Mouse (Mus musculus) ES-Bruce4 (cell line): ENCODE measurements around the gene Olfr411. TPM values are rescaled to one million over a fixed set of nuclear protein-coding genes. Genes with fewer than 3 reads are reported as not detected.

ENCODE experiments used
- H3K27ac ChIP-seq: 2 replicates; pipeline ENCODE4 v1.5.1; 2012; ENCODE audit warnings: low read length, inconsistent platforms; ENCODE audit not compliant: insufficient read depth
- H3K27me3 ChIP-seq: 2 replicates; pipeline ENCODE4 v1.6.1; 2012; ENCODE audit warnings: mild to moderate bottlenecking, low read length, inconsistent platforms; ENCODE audit not compliant: control insufficient read depth, poor library complexity, insufficient read depth, severe bottlenecking
- H3K36me3 ChIP-seq: 2 replicates; pipeline ENCODE4 v1.6.1; 2012; ENCODE audit warnings: inconsistent platforms, mild to moderate bottlenecking, low read length, moderate library complexity; ENCODE audit not compliant: control insufficient read depth, poor library complexity, insufficient read depth, severe bottlenecking
- H3K4me1 ChIP-seq: one replicate; pipeline ENCODE4 v1.8.1; 2011; ENCODE audit warnings: low read length; ENCODE audit not compliant: control insufficient read depth, insufficient read depth
- H3K4me3 ChIP-seq: 2 replicates; pipeline ENCODE4 v1.5.1; 2011; ENCODE audit warnings: low read depth, mild to moderate bottlenecking, low read length
- H3K9ac ChIP-seq: 2 replicates; pipeline ENCODE4 v1.6.1; 2012; ENCODE audit warnings: low read depth, mild to moderate bottlenecking, inconsistent platforms; ENCODE audit not compliant: poor library complexity, severe bottlenecking
- H3K9me3 ChIP-seq: replicated peaks from 2 replicates; pipeline ENCODE4 v1.6.1; 2012; ENCODE audit warnings: mild to moderate bottlenecking, low read length, inconsistent platforms; ENCODE audit not compliant: control insufficient read depth, poor library complexity, insufficient read depth, severe bottlenecking
- CTCF ChIP-seq: IDR thresholded peaks from one replicate; pipeline ENCODE4 v1.8.1; 2011; ENCODE audit warnings: low read depth, low read length
- EP300 ChIP-seq: IDR thresholded peaks from 2 replicates; pipeline ENCODE4 v1.6.1; 2011; ENCODE audit warnings: low read depth, low read length; ENCODE audit not compliant: insufficient read depth
- POLR2A ChIP-seq: IDR thresholded peaks from one replicate; pipeline ENCODE4 v1.8.1; 2011; ENCODE audit warnings: low read length; ENCODE audit not compliant: insufficient read depth
- polyA plus RNA-seq: library from polyadenylated mRNA; stranded (reverse); fragments of >200 nt; gene quantifications from 2 replicates; pipeline ENCODE4 v1.2.4, GENCODE M21; 2011; ENCODE audit warnings: low read depth; ENCODE audit not compliant: missing spikeins, insufficient read depth, insufficient read length

Olfr411 gene
- not detected in 2 replicates for polyA plus RNA-seq

DNA sequence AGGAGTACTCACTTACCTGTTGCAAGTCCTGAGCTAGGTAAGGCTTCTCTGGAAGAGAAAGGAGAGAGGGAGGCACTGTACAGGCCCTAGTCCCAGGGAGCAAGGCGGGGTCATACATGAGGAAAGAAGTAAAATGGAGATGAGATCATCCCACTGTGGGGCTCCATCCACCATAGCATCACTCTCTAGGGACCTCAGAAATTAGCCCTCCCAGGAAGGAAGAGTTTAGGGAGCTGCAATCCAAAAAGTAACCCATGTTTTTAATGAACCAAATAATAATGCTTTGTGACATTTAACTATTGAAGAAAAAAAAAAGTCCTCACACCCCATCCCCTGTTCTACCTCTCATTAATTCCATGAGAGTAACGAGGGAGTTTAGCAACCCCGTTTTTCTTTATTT lies at the start of gene Olfr411:
Gene Olfr411, minus strand, starts transcription at position 101 of the 400 bp plus-strand sequence.
- H3K36me3 ChIP-seq, result no peaks in the 10 kb centered on the region
- no peak within 1 kb of the TSS for H3K4me3 ChIP-seq
- H3K27me3 ChIP-seq, result no peaks in the 10 kb centered on the region; the same call in 1 of the 2 replicates
- H3K4me1 ChIP-seq, result no peaks in the 10 kb centered on the region
- no peak within 1 kb of the TSS for H3K27ac ChIP-seq
- no peak within 1 kb of the TSS for H3K9ac ChIP-seq
- TF ChIP-seq CTCF (no peak), POLR2A (no peak), EP300 (no peak)
- H3K9me3 ChIP-seq, result no peaks in the 10 kb centered on the region

DNA sequence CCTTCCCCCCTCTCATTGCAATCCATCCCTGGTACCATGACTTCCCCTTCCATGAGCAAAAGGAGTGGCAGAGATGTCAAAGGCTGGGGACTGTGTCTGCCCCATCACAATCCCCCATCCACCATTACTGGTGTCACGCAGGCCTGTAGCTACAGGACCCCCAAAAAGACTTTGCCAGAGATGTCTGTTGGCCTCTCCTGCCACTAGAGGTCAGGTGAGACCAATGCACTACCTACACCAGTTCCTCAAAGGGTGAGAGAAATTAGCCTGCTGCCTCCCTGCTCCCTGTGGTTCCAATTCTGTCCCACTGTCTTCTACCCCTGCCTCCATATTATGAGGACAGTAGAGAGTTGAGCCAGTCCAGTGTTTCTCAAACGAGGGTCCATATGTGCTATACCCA lies 49.7 kb upstream of the Olfr411 start:
- H3K27me3 ChIP-seq, result no peaks in the 10 kb centered on the region
- H3K4me1 ChIP-seq, result no peaks in the 10 kb centered on the region
- H3K36me3 ChIP-seq, result no peaks in the 10 kb centered on the region
- H3K27ac ChIP-seq, result no peak overlapping the region
- TF ChIP-seq CTCF (peak; percentile 40), POLR2A (no peak)
- no peak overlapping the region for H3K9ac ChIP-seq
- no peaks in the 10 kb centered on the region for H3K9me3 ChIP-seq
- no peak overlapping the region for H3K4me3 ChIP-seq

DNA sequence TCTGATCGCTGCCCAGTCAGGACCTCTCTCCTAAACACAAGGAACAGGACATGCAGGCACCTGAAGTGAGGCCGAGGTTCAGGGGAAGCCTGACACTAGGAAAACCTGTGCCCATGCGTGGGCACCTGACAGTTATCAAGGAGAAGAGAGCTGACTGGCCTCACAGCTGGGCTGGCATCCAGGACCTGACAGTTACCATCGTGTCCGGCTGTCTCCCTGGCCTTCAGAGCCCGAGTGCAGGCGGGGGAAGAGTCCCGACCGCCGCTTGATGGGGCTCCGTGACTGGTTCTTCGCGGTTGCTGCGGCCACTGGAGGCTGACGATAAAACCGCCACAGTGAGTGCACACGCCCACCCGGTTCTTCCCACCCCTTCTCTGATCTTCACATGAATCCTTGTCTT lies 43.1 kb upstream of the Olfr411 start:
- no peaks in the 10 kb centered on the region for H3K27me3 ChIP-seq
- no peak for TF ChIP-seq EP300
- TF ChIP-seq CTCF, result no peak
- TF ChIP-seq POLR2A, result no peak
- no peak overlapping the region for H3K4me3 ChIP-seq
- no peaks in the 10 kb centered on the region for H3K36me3 ChIP-seq
- no peaks in the 10 kb centered on the region for H3K4me1 ChIP-seq
- H3K27ac ChIP-seq, result no peak overlapping the region
- no peak overlapping the region for H3K9ac ChIP-seq
- no peaks in the 10 kb centered on the region for H3K9me3 ChIP-seq

DNA sequence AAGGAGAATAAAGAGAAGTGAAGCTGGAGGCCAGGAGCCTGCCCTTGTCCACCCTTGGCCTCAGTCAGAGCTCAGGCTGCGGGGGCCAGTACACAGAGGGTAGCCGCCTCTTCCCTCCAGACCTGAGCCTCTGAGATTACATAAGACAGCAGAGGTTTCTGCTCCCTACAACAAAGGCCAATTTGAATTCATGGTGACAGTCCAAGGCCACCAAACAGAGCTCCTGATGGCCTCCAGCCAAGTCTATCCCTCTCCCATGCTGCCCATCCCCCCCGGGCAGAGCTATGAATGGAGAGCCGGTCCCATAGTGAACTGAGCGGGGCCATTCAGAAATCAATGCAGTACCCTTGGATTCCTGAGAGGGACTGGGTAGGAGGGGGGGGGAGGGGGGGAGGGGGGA lies 41.0 kb upstream of the Olfr411 start:
- Histone ChIP-seq H3K4me1 (no peaks in the 10 kb centered on the region), H3K9ac (no peak overlapping the region), H3K9me3 (no peaks in the 10 kb centered on the region), H3K27ac (no peak overlapping the region), H3K36me3 (no peaks in the 10 kb centered on the region), H3K4me3 (no peak overlapping the region), H3K27me3 (no peaks in the 10 kb centered on the region)
- TF ChIP-seq EP300 (no peak), POLR2A (no peak), CTCF (no peak)

DNA sequence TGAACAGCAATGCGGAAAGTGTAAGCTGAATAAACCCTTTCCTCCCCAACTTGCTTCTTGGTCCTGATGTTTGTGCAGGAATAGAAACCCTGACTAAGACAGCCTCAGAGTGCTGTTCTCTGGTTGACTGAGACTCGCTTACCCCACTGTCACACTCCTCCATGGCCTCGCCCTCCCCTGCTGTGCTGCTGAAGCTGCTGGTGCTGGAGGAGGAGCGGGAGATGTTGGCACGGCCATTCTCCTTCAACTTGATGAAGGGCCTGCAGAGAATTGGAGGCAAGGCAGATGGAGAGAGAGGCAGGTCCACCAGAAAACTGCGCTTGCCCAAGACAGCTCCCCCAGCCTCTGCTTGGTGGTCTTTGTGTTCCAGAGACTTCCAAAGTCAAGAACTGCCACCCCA lies 40.5 kb upstream of the Olfr411 start:
- H3K4me1 ChIP-seq, result no peaks in the 10 kb centered on the region
- TF ChIP-seq CTCF (no peak), EP300 (no peak), POLR2A (no peak)
- H3K4me3 ChIP-seq, result no peak overlapping the region
- no peak overlapping the region for H3K27ac ChIP-seq
- no peaks in the 10 kb centered on the region for H3K9me3 ChIP-seq
- H3K36me3 ChIP-seq, result no peaks in the 10 kb centered on the region
- H3K27me3 ChIP-seq, result no peaks in the 10 kb centered on the region
- H3K9ac ChIP-seq, result no peak overlapping the region

DNA sequence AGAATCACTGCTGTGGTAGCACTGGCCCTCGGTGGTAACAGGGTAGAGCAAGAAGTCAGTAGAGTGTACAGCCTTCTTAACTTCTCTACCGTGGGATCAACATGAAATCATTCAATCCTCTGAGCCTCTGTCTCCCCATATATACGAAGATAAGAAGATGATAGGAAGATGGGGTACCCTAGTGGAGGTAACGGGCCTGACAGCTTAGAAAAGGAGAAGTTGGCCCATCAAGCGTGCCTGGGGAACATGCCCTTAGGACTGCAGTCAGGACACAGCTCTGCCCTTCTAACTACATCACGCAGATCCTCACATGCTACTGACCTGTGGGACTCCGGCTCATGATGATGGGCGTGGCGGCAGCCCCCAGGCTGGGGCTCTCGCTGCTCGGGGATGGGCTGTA lies 39.4 kb upstream of the Olfr411 start:
- no peaks in the 10 kb centered on the region for H3K9me3 ChIP-seq
- TF ChIP-seq CTCF (no peak), POLR2A (no peak), EP300 (no peak)
- H3K36me3 ChIP-seq, result no peaks in the 10 kb centered on the region
- no peaks in the 10 kb centered on the region for H3K4me1 ChIP-seq
- H3K4me3 ChIP-seq, result no peak overlapping the region
- no peak overlapping the region for H3K9ac ChIP-seq
- H3K27ac ChIP-seq, result no peak overlapping the region
- no peaks in the 10 kb centered on the region for H3K27me3 ChIP-seq
